Mouse (Mus musculus): Measurements from ENCODE around the gene Grin2a. TPM values are rescaled to one million over a fixed set of nuclear protein-coding genes. Genes with fewer than 3 reads are reported as not detected.

The Grin2a gene
- total and polyA plus RNA-seq, 2 experiments = not detected

GRCm38 (mm10) chr16:9824436-9825109 is 170.8 kb downstream of the Grin2a start:
- H3K36me3 ChIP-seq (ENCODE audit: control insufficient read depth, insufficient read depth, low read length) = no peaks in the 10 kb centered on the region
- H3K4me1 ChIP-seq (ENCODE audit: control insufficient read depth, insufficient read depth, low read length) = peaks cover 6% of the 10 kb centered on the region; the same call in 1 of the 2 replicates
- DNase-seq (ENCODE audit: extremely low read depth, low read depth, low spot score) = peak; percentile 79
- TF ChIP-seq CTCF (IDR thresholded peaks at IDR 0.05; ENCODE audit: low read depth, low read length) (no peak), POLR2A (IDR thresholded peaks at IDR 0.05; ENCODE audit: extremely low read depth, insufficient read depth, low read length) (no peak)
- no peak overlapping the region for H3K9ac ChIP-seq (ENCODE audit: low read depth, low read length)
- no peaks in the 10 kb centered on the region for H3K27me3 ChIP-seq (ENCODE audit: control insufficient read depth, insufficient read depth, low read length)
- no peak overlapping the region for H3K4me3 ChIP-seq (ENCODE audit: insufficient read depth, low read depth, low read length)
- no peak overlapping the region for H3K27ac ChIP-seq (replicated peaks; ENCODE audit: insufficient read depth, low read depth, low read length)
- H3K79me2 ChIP-seq (ENCODE audit: control insufficient read depth, insufficient read depth, low read length) = no peaks in the 10 kb centered on the region
- WGBS = 57% methylated on average over 4 of the region's 4 CpGs

DNA sequence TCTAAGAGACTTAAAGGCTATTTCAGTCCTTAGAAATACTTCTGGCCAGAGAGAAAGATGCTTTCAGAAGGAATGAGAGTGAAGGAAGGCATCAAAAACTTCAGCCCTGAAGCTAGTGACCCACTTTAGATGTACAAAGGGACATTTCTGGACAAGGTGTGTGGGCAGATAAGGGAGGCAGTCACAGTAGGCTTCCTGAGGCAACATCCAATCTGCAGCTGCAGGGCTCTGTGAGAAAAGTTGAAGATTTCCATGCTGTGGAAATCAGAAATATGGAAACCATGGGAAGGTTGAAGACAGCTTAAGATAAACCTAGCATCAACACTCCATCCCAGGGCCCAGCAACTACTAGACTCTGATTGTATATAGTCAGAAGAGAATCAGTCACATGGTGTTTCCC is 171.7 kb downstream of the Grin2a start:
- H3K9ac ChIP-seq (ENCODE audit: low read depth, low read length) = no peak overlapping the region
- H3K4me1 ChIP-seq (ENCODE audit: control insufficient read depth, insufficient read depth, low read length) = peaks cover 6% of the 10 kb centered on the region; the same call in 1 of the 2 replicates
- no peak overlapping the region for H3K4me3 ChIP-seq (ENCODE audit: insufficient read depth, low read depth, low read length)
- no peak for TF ChIP-seq CTCF (IDR thresholded peaks at IDR 0.05; ENCODE audit: low read depth, low read length)
- no peak for TF ChIP-seq POLR2A (IDR thresholded peaks at IDR 0.05; ENCODE audit: extremely low read depth, insufficient read depth, low read length)
- H3K27me3 ChIP-seq (ENCODE audit: control insufficient read depth, insufficient read depth, low read length) = no peaks in the 10 kb centered on the region
- H3K79me2 ChIP-seq (ENCODE audit: control insufficient read depth, insufficient read depth, low read length) = no peaks in the 10 kb centered on the region
- H3K36me3 ChIP-seq (ENCODE audit: control insufficient read depth, insufficient read depth, low read length) = no peaks in the 10 kb centered on the region
- no peak for DNase-seq (ENCODE audit: extremely low read depth, low read depth, low spot score)
- no peak overlapping the region for H3K27ac ChIP-seq (replicated peaks; ENCODE audit: insufficient read depth, low read depth, low read length)

DNA sequence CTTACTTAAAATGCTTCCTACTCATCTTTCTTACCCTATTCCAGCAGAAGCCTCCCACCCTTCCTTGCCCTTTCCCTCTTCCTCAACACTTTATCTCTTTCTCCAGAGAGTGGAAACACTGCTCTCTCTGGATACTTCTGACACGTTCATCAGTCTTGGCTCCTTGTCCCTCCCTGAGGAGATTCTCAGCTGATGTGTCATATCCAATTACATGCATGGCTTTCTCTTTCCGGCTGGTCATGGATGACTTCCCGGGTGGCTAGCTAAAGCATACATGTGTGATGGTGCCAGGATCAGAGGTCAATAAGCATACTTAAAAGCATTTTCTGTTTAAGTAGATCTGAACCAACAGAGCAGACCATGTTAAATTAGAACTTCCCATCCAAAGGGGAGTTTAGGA is 175.9 kb downstream of the Grin2a start:
- H3K79me2 ChIP-seq (ENCODE audit: control insufficient read depth, insufficient read depth, low read length) = no peaks in the 10 kb centered on the region
- H3K27me3 ChIP-seq (ENCODE audit: control insufficient read depth, insufficient read depth, low read length) = no peaks in the 10 kb centered on the region
- TF ChIP-seq CTCF (IDR thresholded peaks at IDR 0.05; ENCODE audit: low read depth, low read length) = no peak
- TF ChIP-seq POLR2A (IDR thresholded peaks at IDR 0.05; ENCODE audit: extremely low read depth, insufficient read depth, low read length) = no peak
- no peaks in the 10 kb centered on the region for H3K36me3 ChIP-seq (ENCODE audit: control insufficient read depth, insufficient read depth, low read length)
- 70% methylated on average over 3 of the region's 3 CpGs for WGBS
- H3K27ac ChIP-seq (replicated peaks; ENCODE audit: insufficient read depth, low read depth, low read length) = no peak overlapping the region
- DNase-seq (ENCODE audit: extremely low read depth, low read depth, low spot score) = no peak
- H3K4me1 ChIP-seq (ENCODE audit: control insufficient read depth, insufficient read depth, low read length) = peaks cover 2% of the 10 kb centered on the region; the same call in 1 of the 2 replicates
- no peak overlapping the region for H3K4me3 ChIP-seq (ENCODE audit: insufficient read depth, low read depth, low read length)
- no peak overlapping the region for H3K9ac ChIP-seq (ENCODE audit: low read depth, low read length)

- Histone ChIP-seq H3K27ac (replicated peaks; ENCODE audit: insufficient read depth, low read depth, low read length) (no peak overlapping the region), H3K9ac (ENCODE audit: low read depth, low read length) (no peak overlapping the region), H3K79me2 (ENCODE audit: control insufficient read depth, insufficient read depth, low read length) (no peaks in the 10 kb centered on the region), H3K36me3 (ENCODE audit: control insufficient read depth, insufficient read depth, low read length) (no peaks in the 10 kb centered on the region), H3K4me3 (ENCODE audit: insufficient read depth, low read depth, low read length) (no peak overlapping the region), H3K4me1 (ENCODE audit: control insufficient read depth, insufficient read depth, low read length) (no peaks in the 10 kb centered on the region), H3K27me3 (ENCODE audit: control insufficient read depth, insufficient read depth, low read length) (no peaks in the 10 kb centered on the region)
- 79% methylated on average over 8 of the region's 8 CpGs for WGBS
- DNase-seq (ENCODE audit: extremely low read depth, low read depth, low spot score) = no peak
- TF ChIP-seq POLR2A (IDR thresholded peaks at IDR 0.05; ENCODE audit: extremely low read depth, insufficient read depth, low read length) (no peak), CTCF (IDR thresholded peaks at IDR 0.05; ENCODE audit: low read depth, low read length) (no peak)
Observed at GRCm38 (mm10) chr16:9801338-9801737, 194.0 kb downstream of the Grin2a start.

- Histone ChIP-seq H3K27ac (replicated peaks; ENCODE audit: insufficient read depth, low read depth, low read length) (no peak overlapping the region), H3K27me3 (ENCODE audit: control insufficient read depth, insufficient read depth, low read length) (no peaks in the 10 kb centered on the region), H3K4me3 (ENCODE audit: insufficient read depth, low read depth, low read length) (no peak overlapping the region), H3K36me3 (ENCODE audit: control insufficient read depth, insufficient read depth, low read length) (no peaks in the 10 kb centered on the region), H3K79me2 (ENCODE audit: control insufficient read depth, insufficient read depth, low read length) (no peaks in the 10 kb centered on the region), H3K4me1 (ENCODE audit: control insufficient read depth, insufficient read depth, low read length) (no peaks in the 10 kb centered on the region), H3K9ac (ENCODE audit: low read depth, low read length) (no peak overlapping the region)
- TF ChIP-seq POLR2A (IDR thresholded peaks at IDR 0.05; ENCODE audit: extremely low read depth, insufficient read depth, low read length) (no peak), CTCF (IDR thresholded peaks at IDR 0.05; ENCODE audit: low read depth, low read length) (no peak)
- WGBS = 55% methylated on average over 1 of the region's 1 CpGs
- DNase-seq (ENCODE audit: extremely low read depth, low read depth, low spot score) = no peak
Observed at GRCm38 (mm10) chr16:9800221-9800620, 195.1 kb downstream of the Grin2a start.

GRCm38 (mm10) chr16:9792976-9793375 is 202.4 kb downstream of the Grin2a start:
- H3K9ac ChIP-seq (ENCODE audit: low read depth, low read length) = no peak overlapping the region
- no peaks in the 10 kb centered on the region for H3K4me1 ChIP-seq (ENCODE audit: control insufficient read depth, insufficient read depth, low read length)
- H3K36me3 ChIP-seq (ENCODE audit: control insufficient read depth, insufficient read depth, low read length) = no peaks in the 10 kb centered on the region
- TF ChIP-seq CTCF (IDR thresholded peaks at IDR 0.05; ENCODE audit: low read depth, low read length) = no peak
- no peak for TF ChIP-seq POLR2A (IDR thresholded peaks at IDR 0.05; ENCODE audit: extremely low read depth, insufficient read depth, low read length)
- DNase-seq (ENCODE audit: extremely low read depth, low read depth, low spot score) = no peak
- no peak overlapping the region for H3K4me3 ChIP-seq (ENCODE audit: insufficient read depth, low read depth, low read length)
- no peaks in the 10 kb centered on the region for H3K27me3 ChIP-seq (ENCODE audit: control insufficient read depth, insufficient read depth, low read length)
- no peaks in the 10 kb centered on the region for H3K79me2 ChIP-seq (ENCODE audit: control insufficient read depth, insufficient read depth, low read length)
- WGBS = 89% methylated on average over 2 of the region's 2 CpGs
- no peak overlapping the region for H3K27ac ChIP-seq (replicated peaks; ENCODE audit: insufficient read depth, low read depth, low read length)

All from liver, adult 2 months (tissue).